Mouse (Mus musculus) fat pad, adult 2 months (tissue): Measurements from ENCODE around the gene Itpr1.

Experiments
- DNase-seq: peaks from one replicate; pipeline ENCODE4 v3.0.0-alpha.2; 2011; ENCODE audit warnings: low read depth, low spot score; ENCODE audit errors: extremely low read depth

Gene Itpr1

DNA sequence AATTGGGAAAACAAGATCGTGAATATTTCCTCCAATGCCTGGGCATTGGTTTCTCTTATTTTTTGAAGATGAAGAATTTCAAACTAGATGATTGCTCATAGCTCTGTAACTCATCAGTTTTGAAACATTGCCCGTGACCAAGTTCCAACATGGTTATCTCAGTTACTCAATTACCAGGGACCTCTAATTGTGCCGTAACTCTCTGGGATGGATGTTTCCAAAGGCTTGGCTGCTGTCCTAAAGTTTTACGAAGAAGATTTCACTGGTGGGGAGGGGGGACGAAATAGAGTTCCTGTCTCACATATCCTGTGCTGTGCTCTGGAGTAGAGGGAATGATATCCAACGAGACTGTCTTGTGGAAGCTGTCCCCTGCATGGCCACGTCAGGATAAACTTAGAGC, 285.2 kb downstream of the Itpr1 start:
- DNase-seq = no peak

DNA sequence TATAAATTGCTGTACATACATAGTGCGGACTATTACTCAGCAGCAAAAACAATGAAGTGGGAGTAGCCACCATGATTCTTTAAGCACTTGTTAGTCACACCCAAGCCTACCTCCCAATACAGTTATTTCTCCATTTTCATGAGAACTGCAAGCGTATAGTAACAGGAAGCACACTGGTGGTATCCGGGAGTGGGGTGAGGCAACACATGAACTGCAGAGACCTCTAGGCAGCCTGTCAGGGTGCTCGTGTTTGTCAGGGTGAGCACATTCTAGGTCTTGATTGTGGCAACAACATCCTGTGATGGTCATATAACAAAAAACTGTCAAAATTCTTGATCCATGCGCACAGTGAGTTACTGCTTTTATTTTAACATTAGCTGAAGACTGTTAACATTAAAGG, 290.8 kb downstream of the Itpr1 start:
- no peak for DNase-seq

DNA sequence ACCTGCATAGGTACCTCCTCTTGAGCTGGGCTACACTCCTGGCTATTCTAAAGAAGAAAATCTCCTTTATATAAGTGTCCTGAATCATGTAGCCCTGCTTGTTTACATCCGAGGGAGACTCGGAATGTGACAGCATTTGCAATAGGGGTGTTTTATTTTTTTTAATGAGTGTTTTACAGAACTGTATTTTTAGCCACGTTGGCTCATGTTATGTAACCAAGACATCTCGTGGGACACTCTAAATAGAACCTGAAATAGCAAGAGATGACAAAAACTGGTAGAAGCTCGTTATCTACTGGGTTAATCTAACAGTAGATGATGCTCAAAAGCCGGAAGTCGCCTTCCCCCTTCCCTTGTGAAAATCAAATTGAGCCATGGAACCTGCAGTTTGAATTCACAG, 291.8 kb downstream of the Itpr1 start:
- DNase-seq = no peak

DNA sequence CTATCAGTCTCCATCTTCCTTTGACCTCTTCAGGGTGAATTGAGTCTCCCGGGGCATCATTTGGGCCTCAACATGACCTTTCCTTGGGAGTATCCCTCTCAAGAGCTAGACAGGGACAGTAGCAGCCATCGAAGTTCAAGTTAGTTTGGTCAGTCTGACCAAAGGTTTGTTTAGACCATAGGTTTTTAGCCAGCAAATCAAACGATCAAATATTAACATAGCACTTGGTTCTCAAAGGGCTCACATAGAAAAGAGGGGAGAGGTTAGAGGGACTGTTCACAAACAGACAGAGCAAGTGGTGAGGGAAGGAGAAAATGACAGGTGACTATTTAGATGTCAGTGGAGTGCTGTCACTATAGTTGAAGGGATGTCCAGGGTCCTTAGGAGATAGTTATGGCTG, 293.3 kb downstream of the Itpr1 start:
- no peak for DNase-seq

DNA sequence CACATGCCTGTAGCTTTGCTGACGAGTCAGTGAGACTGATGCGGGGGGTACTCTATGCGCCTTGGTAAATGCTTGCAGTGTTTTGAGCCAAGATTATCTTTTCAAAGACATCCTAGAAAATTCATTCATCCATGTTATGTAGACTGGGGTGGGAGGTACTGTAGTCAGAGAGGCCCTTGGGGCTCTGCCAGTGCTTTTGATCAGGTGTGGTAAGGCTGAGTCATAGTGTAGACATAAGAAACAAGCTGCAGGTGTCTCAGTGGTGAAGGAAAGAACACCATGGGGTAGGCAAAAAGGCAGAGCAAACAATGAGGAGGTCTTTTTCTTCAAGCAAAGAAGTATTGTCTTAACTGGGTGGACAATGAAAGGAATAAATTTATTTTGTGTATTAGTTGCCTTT, 294.4 kb downstream of the Itpr1 start:
- no peak for DNase-seq

DNA sequence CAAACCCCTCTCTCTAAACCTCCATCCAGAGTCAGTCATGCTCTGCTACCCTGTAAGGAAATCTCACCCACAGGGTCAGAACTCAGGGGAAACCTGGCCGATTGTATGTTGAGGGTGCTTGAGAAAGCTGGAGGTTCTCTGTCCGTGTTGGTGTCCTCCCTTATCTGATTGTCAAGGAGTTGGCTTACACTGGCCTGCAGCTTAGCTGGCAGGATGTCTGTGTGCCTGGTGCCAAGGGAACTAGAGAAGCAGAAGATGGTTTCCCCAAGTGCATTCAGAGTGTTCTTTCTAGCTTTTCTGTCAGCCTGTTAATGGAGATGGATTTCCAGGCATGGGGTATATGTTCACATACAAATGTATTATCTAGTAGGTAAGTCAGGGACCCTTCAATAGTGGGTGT, 296.4 kb downstream of the Itpr1 start:
- no peak for DNase-seq

DNA sequence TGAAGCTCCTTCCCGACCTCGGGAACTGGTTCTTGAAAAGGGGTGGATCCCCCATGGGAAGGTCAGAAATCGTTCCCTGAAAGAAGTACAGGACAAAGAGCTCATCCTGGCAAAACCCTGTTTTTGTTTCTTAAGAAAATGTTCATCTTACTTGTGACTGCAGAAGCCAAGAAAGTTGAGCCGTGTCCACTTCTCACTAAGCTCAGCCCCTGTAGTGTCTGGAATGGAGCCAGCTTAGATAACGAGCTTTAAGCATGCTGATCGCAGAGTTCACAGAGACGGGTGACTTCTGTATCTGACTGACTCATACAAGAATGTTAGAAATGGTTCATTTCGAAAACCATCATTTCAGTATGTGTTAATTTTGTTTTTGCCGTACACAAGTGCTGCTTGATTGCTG, 297.2 kb downstream of the Itpr1 start:
- DNase-seq = no peak

DNA sequence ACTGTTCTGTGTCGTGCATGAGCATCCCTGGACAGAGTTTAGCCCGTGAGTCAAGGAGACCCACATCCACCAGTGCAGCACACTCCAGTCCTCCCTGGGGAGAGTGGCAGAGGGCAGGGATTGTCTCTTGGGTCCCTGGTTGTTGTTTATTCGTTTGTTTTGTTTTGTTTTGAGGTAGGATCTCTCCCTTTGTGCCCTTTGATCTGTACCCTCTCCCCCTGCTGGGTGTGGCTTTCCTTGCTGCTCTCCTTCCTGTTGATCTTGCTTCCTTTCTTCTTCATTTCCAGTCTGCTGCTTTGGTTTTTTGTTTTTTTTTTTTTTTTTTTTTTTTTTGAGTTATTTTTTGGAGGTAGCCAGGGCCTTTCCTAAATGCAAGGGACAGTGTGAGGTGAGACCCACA, 299.2 kb downstream of the Itpr1 start:
- no peak for DNase-seq

DNA sequence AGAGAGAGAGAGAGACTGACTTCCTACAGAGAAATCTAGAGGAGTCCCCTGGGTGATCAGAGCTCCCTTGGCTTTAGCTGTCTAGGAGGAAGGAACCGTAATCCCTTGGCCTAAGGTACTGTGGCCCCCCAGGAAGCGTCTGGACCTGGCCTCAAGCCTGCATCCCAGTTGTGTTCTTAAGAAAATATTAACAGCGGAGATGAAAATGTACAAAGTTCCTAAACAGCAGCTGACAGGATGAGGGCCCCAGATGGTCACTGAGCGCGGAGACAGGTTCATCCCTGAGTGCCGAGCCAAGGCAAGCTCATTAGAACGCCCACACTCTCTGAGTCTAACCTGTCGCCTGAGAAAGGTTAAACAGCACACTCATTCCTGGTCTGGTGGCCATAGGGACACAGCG, 300.1 kb downstream of the Itpr1 start:
- DNase-seq = no peak

DNA sequence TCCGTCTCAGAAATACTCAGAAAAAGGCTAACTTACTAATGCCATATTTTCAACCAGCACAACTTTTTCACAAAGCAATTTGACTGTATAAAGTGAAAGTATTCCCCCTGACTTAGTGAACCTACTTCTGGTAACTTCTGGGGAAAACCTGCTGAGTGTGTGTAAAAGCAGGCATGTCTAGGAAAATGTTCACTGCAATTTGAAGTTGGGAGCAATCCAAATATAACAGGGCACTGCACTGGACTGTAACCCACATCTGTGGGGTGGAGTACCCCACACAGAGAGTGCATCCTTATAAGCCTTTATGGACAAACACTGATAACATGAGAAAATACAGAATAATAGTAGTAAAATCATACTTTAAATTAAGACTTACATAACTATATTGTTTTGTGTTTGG, 303.4 kb downstream of the Itpr1 start:
- DNase-seq = no peak

DNA sequence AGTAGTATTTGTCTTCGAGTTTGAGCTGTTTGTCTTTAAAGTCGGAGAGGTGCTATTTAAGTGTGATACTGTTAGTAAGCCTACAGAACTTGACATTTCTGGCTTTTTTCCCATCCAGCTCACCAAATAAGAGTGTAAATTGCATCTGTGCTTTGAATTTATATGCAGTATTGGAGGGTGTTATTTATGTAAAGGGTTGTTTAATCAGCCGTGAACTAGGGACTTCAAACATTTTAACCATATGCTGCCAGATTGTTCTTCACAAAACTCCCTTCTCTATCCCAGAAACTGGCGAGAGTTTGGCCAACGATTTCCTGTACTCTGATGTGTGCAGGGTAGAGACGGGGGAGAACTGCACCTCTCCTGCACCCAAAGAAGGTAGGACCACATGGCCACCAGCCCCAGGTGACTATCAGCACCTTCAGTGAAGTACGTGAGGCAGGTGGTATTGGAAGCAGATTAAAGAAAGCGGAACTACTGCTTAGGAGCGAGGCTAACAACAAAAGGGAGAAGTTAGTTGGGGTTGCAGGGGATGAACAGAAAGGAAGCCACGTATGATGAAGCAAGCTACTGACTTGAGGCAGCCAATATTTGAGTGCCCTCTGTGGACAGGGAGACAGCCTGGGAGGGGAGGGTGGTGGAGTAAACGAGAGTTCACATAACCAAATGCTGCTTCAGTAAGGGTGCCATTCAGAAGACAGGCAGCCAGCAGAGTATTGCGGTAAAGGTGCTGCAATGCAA, 304.5 kb downstream of the Itpr1 start:
- DNase-seq = no peak

DNA sequence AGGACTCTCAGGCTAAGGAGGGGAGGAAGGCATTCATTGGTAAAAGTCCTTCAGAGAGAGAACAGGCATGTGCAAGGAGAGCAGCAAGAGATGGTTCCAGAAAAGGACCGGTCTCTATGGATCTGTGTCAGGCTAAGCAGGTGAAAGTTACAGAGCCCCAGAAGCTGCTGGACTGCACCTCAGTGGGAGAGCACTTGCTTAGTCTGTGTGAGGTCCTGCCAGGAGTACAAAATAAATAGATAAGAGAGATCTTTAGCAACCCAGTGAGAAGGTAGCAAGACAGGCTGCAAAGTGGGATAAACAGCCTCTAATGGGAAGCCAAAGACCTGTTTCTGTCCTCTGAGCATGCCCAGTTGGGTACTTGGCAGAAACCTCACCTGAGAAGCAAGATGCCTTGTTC, 305.1 kb downstream of the Itpr1 start:
- DNase-seq = no peak

DNA sequence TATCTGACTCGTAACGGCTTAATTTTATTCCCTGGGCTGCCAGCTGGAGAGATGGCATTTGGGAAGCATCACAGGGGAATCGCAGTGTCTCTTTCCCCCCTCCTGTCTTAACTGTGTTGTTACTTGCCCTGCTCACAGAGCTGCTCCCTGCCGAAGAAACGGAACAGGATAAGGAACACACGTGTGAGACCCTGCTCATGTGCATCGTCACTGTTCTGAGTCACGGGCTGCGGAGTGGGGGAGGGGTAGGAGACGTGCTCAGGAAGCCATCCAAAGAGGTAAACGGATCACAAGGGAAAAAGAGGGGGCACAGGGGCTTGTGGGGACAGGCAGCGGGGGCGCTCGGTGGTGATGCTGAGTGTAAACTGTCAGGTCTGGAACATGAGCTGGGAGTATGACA, 305.7 kb downstream of the Itpr1 start:
- DNase-seq = no peak

DNA sequence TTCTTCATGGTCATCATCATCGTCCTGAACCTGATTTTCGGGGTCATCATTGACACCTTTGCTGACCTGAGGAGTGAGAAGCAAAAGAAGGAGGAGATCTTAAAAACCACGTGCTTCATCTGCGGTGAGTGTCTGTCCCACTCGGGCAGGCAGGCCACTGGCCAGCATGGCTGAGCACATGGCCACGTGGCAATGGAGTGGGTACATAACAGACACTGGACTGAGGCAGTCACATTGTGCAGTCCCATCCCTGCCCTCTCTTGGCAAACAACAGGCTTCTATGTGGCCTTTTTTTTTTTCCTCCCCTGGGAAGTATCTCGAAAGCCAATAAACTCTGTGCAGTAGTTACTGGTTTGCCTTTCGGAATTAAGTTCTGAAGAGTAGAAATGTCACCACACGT, 306.4 kb downstream of the Itpr1 start:
- DNase-seq = no peak

DNA sequence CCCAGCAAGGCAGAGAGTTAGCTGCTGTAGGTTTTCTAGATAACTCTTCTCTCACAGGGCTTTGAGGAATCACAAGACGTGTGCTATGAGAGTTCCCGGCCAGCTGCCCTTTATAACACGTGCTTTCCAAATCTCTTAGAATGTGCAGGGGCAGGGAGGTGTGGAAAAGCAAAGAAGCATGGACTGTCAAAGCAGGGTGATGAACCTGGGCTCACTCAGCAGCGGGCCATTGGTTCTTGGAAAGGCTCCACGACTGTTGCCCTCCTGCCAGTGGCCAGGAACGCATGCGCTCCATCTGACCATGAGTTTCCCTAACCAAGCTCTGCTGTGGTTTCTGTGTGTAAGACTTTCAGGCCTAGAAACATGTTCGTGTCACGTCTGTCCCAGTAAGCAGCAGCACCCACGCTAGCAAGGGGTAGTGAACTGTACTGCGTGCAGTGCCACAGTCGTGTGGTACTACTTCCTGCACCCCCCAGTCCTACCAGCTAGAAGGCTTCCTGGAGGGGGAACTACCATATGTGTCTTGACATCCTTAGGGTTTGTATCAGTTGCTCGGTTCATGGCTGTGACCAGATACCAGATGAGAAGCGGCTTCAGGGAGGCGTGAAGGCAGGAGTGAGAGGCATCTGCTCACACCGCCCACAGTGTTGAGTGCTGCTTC, 311.2 kb downstream of the Itpr1 start:
- DNase-seq = no peak

DNA sequence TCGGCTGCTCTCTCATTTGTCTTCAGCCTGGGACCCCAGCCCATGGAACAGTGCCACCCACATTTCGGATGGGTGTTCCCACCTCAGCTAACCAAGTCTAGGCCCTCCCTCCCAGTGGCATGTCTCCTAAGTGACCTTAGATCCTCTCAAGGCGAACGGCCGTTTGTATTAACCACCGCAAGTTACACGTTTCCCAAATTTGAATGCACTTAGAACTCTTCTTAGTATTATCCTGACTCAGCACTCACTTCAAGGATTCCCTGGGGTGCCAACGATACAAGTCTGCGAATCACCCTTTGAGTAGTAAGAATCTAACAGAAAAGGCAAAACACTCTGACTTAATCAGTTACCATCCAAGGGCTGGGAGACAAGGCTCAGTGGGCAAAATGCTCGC, 311.7 kb downstream of the Itpr1 start:
- DNase-seq = no peak

DNA sequence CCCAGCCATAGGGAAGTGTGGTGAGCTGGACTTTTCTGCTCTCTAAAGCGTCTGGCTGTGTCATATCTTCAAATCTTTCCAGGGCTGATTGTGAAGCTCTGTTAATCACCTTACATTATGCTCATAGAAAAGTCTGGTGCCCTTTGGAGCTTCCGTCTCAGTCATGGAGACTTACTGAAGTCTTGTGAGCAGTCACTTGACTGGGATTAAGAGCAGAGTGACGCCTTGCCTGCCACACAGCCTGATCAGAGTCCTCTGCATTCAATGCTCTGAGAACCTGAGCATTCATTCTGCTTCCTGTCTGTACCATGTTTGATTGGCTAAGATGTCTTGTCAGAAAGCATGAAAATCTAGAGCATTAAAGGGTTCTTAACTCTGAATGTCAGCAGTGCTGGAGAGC, 314.7 kb downstream of the Itpr1 start:
- no peak for DNase-seq

DNA sequence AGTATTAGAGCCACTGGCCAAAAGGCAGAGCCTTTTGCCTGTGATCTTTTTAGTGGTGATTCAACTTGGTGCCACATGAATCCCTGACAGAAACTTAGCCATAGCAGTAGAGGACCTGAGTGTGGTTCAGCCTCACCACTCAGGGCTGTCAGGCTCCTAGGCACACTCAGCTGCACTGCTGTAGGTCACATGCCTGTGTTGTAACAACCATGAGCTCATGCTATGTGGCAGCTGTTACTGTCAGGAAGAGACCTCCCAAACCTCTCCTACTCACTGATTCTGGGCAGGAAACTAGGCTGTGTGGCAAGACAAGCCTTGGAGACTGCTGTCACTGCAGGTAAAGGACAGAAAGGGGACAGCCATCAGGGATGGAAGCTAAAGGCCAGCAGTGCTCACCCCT, 315.1 kb downstream of the Itpr1 start:
- DNase-seq = no peak

DNA sequence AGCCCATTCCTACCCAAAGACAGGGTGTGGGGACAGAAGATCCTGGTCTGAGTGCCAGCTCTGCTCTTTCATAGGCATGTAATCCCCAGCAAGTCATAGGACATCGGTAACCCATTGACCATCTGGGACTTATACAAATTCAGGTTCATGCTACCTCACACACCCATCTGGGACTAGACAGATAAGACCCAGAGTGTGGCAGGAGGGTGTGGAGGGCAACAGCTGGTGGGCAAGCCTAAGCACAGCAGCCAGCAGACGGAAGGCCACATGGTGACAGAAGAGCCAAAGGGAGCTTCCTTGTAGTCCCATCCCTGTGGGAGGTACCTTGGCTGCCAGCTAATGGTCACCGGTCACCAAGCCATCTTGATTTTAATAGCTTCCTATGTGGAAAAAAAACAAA, 316.3 kb downstream of the Itpr1 start:
- DNase-seq = no peak

DNA sequence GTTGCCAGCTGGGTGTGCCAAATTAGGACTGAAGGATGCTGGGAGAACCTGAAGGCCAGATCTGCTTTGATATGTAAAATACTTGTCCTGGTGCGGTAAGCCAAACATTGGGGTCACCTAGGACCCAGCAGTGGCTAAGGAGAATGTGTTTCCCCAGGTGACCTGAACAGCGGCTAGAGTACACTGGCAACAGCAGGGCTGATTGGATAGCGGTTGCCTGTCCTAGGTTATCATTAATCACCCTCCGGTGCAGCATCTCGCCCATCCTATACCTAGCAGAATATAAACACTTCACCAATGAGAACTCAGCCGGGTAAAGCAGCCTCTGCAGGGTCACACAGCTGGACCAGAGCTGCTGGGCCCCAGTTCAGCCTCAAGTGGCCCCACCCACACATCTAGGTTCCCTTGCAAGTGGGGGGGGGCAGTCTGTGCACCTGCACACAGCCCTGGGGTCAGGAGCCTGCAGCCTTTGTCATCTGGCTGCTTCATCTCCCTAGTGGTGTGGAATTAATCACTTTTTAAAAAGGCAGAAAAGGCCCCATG, 318.0 kb downstream of the Itpr1 start:
- no peak for DNase-seq

DNA sequence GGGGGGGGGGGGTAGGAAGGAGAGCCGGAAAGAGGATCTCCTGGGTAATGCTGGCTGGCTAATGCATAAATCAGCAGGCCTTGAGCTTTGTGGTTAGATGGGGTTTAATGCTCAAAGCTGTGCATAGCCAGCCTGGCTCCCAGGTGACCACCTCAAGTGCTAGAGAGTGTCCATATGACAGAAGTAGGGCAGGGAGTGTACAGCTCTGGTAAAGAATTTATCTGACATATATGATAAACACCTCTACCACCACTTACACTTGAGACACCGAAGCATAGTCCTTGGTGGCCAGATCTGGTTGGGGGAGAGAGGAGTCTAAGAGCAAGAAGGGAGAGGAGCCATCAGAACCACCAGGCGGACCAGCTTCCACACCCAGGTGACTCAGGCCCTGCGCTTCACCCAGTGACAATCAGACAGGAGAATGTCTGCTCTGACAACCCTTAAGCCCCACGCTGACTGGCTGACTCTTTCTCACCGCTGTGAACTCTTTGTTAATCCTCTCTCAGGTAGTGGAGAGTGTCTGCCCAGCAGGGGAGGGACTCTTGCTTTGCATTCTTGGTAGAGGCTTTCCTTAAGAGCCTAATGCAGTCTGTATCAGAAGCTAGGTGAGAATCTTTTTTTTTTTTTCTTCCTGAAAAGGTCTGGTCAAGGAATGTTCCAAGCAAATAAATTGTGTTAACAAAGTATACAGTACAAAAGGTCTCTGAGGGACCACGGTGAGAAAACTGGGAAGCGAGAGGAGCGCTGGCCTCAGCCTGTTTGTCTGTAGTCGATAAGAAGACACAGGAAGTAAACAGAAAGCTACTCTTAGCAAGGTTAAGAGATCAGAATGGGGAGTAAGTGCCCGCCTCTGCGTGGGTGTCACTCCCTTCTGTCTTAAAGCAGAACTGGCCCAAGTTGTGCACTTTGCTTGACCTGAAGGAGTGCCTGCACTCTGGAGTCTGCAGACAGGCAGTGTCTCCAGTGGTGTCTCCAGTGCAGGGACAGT, 318.7 kb downstream of the Itpr1 start:
- DNase-seq = no peak
